Mouse (Mus musculus): ENCODE measurements around the gene Slco4a1. TPM values are rescaled to one million over a fixed set of nuclear protein-coding genes. Genes with fewer than 3 reads are reported as not detected.

The Slco4a1 gene
- total RNA-seq, 2 experiments from 2014 or later: 3.2 to 4.4 TPM

DNA sequence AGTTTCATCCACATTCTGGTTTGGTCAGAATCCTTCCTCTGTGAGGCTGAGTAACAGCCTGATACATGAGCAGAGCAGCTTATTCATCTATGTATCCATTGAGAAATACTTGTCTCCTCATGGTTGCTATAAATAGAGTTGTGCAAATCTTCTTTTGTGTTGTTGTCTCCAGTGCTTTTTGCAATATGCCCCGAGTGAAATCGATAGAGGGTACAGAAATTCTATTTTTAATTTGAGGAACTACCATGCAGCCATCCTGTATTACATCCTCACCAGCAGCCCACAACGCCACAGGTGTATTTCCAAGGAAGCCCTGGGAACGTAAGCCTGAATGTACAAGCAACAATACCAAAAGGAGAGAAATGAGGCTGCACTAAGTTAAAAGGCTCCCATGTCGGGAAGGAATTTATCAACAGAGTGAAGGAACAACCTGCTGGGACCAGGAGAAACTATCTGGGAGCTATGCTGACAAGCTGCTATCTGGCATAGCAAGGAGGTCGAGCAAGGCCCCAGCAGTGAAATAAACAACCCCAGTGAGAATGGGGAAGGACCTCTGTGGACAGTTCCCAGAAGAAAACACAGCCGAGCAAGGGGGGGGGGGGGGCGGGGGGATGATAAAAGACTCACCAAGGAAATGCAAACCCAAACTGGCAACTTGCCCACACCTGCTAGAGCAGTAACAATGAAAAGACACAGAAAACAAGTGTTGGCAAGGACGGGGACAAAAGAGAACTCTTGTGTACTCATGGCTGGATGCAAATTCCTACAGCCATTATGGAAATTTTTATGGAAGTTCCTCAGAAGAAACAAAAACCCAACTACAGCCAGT is 10.9 kb upstream of the Slco4a1 start:
- ATAC-seq (replicated peaks; ENCODE audit: low FRiP score, poor library complexity, severe bottlenecking): no peak

DNA sequence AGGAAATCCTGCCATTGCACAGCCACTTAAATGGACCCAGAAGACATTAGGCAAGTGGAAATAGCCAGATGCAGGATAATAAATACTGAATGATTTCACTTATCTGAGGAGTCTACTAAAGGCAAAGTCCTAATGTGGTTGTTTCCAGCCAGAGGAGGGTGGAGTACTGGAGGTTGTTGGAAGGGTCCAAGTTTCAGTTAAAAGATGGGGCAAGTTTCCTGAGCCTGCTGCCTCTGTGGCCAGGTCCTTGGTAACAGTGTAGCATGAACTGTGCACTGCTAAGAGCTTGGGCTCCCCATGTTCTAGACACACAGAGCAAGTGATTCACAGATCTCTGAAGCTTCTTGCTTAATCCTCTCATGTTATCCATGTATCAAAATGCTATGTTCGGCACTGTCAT is 10.1 kb upstream of the Slco4a1 start:
- ATAC-seq (replicated peaks; ENCODE audit: low FRiP score, poor library complexity, severe bottlenecking): no peak

DNA sequence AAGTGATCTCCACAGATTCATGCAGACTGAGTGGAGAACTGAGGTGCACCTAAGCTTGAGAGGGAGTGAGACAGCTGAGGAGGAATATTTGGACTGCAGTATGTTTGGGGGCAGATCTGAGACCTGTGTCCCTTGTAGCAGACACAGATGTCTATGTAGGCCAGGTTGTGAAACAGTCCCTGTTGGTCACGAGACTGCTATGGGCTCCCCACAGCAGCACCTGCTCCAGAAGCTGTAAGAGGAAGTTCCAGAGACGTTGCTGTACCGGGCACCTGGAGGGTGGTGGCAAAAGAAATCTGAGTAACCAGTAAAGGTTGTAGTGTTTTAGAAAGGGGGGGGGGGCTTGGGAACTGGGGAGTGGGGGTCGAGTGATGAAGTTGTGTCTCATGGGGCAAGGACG is 7.0 kb upstream of the Slco4a1 start:
- ATAC-seq (replicated peaks; ENCODE audit: low FRiP score, poor library complexity, severe bottlenecking): no peak

DNA sequence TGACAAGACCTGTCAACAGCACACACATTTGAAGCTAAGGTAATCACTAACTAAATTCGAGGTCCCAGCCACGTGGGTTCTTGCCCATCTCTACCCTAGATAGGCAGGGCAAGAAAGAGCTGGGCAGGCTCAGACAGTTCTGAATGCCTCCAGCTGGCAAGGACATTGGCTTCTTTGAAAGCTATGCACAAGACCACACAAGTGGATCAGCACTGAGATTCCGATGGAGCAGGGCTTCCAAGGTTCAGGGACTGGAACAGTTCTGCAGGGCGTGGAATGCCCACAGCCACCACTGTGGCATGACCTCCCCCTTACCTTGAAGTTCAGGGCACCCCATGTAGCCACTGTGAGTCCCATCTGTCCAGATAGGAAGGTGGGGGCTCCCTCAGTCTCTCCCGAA is 5.5 kb upstream of the Slco4a1 start:
- ATAC-seq (replicated peaks; ENCODE audit: low FRiP score, poor library complexity, severe bottlenecking): no peak

GRCm38 (mm10) chr2:180456705-180457104 is 660 bp downstream of the Slco4a1 start:
- no peak for ATAC-seq (replicated peaks; ENCODE audit: low FRiP score, poor library complexity, severe bottlenecking)

DNA sequence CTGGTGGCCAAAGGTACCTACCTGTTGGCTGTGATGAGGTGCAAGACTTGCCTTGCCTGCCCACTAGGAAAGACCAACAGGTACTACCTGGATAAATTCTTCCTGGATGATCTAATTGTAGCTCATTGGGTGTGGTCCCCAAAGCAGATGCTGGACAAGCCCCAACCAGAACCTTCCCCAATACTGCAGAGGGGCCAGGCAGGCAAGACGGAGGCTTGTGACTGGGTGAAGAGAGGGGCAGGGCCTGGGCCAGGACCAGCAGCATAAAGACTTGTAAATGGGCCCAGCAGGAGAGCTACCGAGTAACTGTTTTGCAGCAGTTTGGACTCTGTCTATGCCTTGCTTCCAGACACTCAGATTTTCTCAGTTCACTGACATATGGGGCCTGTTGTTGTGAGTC is 1.6 kb downstream of the Slco4a1 start:
- no peak for ATAC-seq (replicated peaks; ENCODE audit: low FRiP score, poor library complexity, severe bottlenecking)

DNA sequence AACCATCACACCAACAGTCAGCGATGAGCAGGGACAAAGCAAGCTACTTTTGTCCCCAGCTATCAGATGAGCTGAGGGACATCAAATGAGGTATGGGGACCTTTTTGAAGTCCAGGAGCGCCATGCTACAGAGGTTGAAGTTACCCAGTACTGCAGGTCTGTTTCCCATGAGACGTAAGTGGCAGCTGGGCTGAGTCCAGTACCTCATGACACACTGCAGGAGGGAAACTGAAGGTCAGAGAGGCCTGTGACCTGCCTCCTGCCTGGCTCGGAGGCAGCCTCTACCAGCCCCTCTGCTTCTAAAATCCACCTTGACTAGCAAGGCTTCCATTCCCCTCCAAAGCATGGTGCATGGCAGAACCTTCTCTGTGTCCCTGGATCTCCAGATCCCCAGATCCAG is 3.4 kb downstream of the Slco4a1 start:
- no peak for ATAC-seq (replicated peaks; ENCODE audit: low FRiP score, poor library complexity, severe bottlenecking)

DNA sequence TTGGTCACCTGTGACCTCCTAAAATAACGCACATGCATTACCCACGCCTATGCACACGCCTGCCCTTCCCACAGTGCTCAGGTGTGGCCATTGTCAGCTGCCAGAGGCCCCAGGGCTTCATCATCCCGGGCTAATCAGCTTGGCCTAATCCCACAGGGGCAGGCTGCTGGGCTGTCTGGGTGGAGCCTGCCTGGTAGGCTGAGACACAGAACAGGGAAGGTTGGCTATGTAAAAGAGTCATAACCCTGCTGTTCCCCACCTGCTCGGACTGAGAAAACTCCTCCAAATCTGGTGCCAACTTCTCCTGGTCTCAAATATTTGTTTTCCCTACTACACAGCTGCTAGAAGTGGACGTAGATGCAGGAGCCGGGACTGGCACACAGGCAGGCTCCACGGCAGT is 4.8 kb downstream of the Slco4a1 start:
- ATAC-seq (replicated peaks; ENCODE audit: low FRiP score, poor library complexity, severe bottlenecking): no peak

GRCm38 (mm10) chr2:180462593-180462992 is 6.5 kb downstream of the Slco4a1 start:
- no peak for ATAC-seq (replicated peaks; ENCODE audit: low FRiP score, poor library complexity, severe bottlenecking)

- no peak for ATAC-seq (replicated peaks; ENCODE audit: low FRiP score, poor library complexity, severe bottlenecking)
Measured at GRCm38 (mm10) chr2:180466505-180466904, 10.5 kb downstream of the Slco4a1 start.

GRCm38 (mm10) chr2:180468871-180469270 is 12.8 kb downstream of the Slco4a1 start:
- no peak for ATAC-seq (replicated peaks; ENCODE audit: low FRiP score, poor library complexity, severe bottlenecking)

- no peak for ATAC-seq (replicated peaks; ENCODE audit: low FRiP score, poor library complexity, severe bottlenecking)
Measured at GRCm38 (mm10) chr2:180469768-180470167, 13.7 kb downstream of the Slco4a1 start.

GRCm38 (mm10) chr2:180472306-180473079 is 16.4 kb downstream of the Slco4a1 start:
- peak; percentile 45; the same call in 1 of the 2 replicates for ATAC-seq (replicated peaks; ENCODE audit: low FRiP score, poor library complexity, severe bottlenecking)

GRCm38 (mm10) chr2:180473080-180473440 is 17.0 kb downstream of the Slco4a1 start:
- peak; percentile 57; the same call in 1 of the 2 replicates for ATAC-seq (replicated peaks; ENCODE audit: low FRiP score, poor library complexity, severe bottlenecking)

DNA sequence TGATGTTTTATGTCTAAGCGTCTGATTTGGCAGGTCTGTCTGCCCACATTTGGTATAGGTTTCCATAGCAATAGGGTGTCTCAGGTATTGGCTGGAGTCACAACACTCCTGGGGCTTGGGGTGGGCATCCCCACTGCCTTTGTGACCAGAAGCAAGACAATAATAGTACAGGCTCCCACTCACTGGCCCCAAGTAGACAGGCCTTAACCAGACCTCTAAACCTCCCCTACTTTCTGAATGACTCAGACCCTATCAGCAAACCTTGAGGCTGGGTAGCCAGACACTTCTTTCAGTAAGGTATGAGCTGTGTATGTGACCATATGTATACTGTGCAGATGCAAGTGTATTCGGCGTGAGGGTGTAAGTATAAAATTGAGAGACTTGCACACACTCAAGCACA is 18.8 kb downstream of the Slco4a1 start:
- no peak for ATAC-seq (replicated peaks; ENCODE audit: low FRiP score, poor library complexity, severe bottlenecking)

DNA sequence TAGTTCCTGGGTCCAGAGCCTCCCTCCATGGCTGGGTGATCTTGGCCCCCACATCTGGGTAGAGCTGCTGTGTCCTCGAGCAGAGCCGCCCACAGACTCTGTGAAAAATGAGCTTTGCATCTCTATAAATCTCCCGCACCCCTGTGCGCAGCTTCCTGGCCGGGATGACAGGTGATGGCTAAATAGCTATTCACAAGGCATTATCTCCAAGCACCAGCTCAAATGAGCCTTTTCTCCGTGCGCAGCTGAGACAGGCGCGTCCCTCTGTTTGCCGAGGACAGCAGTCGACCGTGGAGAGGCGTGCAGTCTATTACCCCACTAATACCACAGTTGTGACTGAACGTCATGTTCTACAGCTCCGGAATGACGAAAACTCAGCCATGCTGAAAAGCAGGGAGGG is 26.2 kb downstream of the Slco4a1 start:
- ATAC-seq (replicated peaks; ENCODE audit: low FRiP score, poor library complexity, severe bottlenecking): no peak

GRCm38 (mm10) chr2:180484882-180485281 is 28.8 kb downstream of the Slco4a1 start:
- ATAC-seq (replicated peaks; ENCODE audit: low FRiP score, poor library complexity, severe bottlenecking): no peak

DNA sequence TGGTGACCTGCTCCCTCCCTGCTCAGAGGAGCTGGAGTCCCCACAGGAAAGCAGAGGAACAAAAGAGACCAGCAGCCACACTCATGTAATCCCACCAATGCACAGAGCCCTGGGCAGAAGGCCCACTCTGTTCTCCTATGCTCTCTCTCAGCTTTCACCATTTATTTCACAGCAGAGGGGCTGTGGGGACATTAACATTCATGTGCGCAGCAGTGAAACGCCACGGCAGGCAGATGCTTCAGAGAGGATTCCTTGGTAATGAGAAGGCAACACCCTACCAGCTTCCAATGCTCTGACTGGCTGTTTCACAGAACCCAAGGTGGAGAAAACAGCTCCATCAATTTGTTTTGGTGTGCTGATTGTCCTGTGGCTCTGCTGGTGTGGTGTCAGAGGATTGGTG is 29.3 kb downstream of the Slco4a1 start:
- no peak for ATAC-seq (replicated peaks; ENCODE audit: low FRiP score, poor library complexity, severe bottlenecking)

- no peak for ATAC-seq (replicated peaks; ENCODE audit: low FRiP score, poor library complexity, severe bottlenecking)
Measured at GRCm38 (mm10) chr2:180488210-180488751, 32.2 kb downstream of the Slco4a1 start.

DNA sequence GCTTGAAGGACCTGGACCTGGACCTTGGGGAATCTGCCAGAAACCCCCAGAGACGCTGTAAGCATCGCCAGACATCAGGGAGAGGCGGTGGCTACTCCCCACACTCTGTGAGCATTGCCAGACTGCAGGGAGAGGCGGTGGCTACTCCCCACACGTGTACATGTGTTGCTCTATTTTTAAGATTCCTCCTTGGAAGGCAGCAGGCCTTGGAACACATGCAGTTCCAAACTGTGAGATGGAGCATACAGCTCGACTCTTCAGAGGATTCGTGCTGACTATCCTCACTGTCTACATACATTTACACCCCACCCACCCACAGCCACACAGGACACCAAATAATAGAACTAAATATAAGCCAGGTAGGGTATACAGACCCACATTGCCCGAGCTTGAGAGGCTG is 39.9 kb downstream of the Slco4a1 start:
- ATAC-seq (replicated peaks; ENCODE audit: low FRiP score, poor library complexity, severe bottlenecking): no peak

- ATAC-seq (replicated peaks; ENCODE audit: low FRiP score, poor library complexity, severe bottlenecking): no peak
Measured at GRCm38 (mm10) chr2:180499741-180500140, 43.7 kb downstream of the Slco4a1 start, which contains the start of gene Ntsr1. Ntsr1 (plus strand) TSS chr2:180499976.

All from erythroblast, adult 5-6 weeks (primary cell).